Mouse (Mus musculus): Measurements from ENCODE around the gene Ptpn5. TPM values are rescaled to one million over a fixed set of nuclear protein-coding genes. Genes with fewer than 3 reads are reported as not detected.

Ptpn5 gene
- polyA plus RNA-seq, 1 experiment, result 0.21 TPM

Other genes starting within 250 kb of the Ptpn5 start
- 68.3 and 71.2 TPM in 2 replicates for gene Tsg101, start 213.7 kb downstream of the Ptpn5 start, polyA plus RNA-seq (2012; rRNA removed)
- 2.5 and 4.3 TPM in 2 replicates for gene Uevld, start 175.2 kb downstream of the Ptpn5 start, polyA plus RNA-seq (2012; rRNA removed)
- not detected in 2 replicates for gene Gm9999, start 150.1 kb downstream of the Ptpn5 start, polyA plus RNA-seq (2012; rRNA removed)
- gene Spty2d1, start 125.3 kb downstream of the Ptpn5 start, polyA plus RNA-seq (2012; rRNA removed), result 3.8 and 6.2 TPM in 2 replicates
- 52.8 and 183 TPM in 2 replicates for gene Tmem86a, start 83.1 kb downstream of the Ptpn5 start, polyA plus RNA-seq (2012; rRNA removed)
- not detected in 2 replicates for gene Mrgpra6, start 71.2 kb upstream of the Ptpn5 start, polyA plus RNA-seq (2012; rRNA removed)
- 0.34 TPM in 1 of 2 replicates, not detected in the other for gene Mrgpra9, start 119.2 kb upstream of the Ptpn5 start, polyA plus RNA-seq (2012; rRNA removed)
- gene Mrgpra1, start 220.6 kb upstream of the Ptpn5 start, polyA plus RNA-seq (2012; rRNA removed), result not detected in 2 replicates